Mouse (Mus musculus) ES-Bruce4 (cell line): Measurements from ENCODE around the gene 4930404N11Rik.

Experiments used
- EP300 ChIP-seq: IDR thresholded peaks from 2 replicates; pipeline ENCODE4 v1.6.1; 2011; ENCODE audit warnings: low read depth, low read length; ENCODE audit not compliant: insufficient read depth
- POLR2A ChIP-seq: IDR thresholded peaks from one replicate; pipeline ENCODE4 v1.8.1; 2011; ENCODE audit warnings: low read length; ENCODE audit not compliant: insufficient read depth

DNA sequence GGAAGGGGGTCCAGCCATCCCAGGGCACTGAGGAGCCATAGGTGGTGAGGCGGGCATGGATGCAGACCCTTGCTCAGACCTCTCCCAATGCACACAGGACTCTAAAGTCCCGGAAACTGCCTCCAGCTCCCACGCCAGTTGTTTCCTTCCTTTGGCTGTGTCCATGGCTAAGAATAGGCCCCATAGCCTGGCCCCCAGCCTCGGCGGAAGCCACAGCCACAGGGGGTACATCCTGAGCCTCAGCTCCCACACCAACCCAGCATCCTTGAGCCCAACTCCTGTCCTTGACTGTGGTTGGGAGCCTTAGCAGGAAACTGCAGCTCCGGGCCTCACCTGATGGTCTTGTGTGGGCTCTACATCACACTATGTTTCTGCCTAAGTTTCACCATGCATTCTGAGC, 38.8 kb downstream of the 4930404N11Rik start:
- TF ChIP-seq EP300 (no peak), POLR2A (no peak)
